Mouse (Mus musculus) CH12.LX (cell line): Measurements from ENCODE around the gene Txnip.

ENCODE experiments used
- CTCF ChIP-seq, 2 experiments: IDR thresholded peaks in 1 of 2; conservative IDR thresholded peaks in 1 of 2; 2 replicates each; pipeline ENCODE4 v1.5.1; 2011 to 2012; ENCODE audit warnings: low read depth in 2 of 2, low read length in 2 of 2, improper control_type of control experiment in 1 of 2, inconsistent platforms in 1 of 2, mild to moderate bottlenecking in 1 of 2, moderate library complexity in 1 of 2
- EP300 ChIP-seq: IDR thresholded peaks from 2 replicates; pipeline ENCODE4 v1.6.1; 2011; ENCODE audit warnings: low read length, improper control_type of control experiment
- HCFC1 ChIP-seq: IDR thresholded peaks from 2 replicates; pipeline ENCODE4 v1.6.1; 2012; ENCODE audit warnings: low read depth, mild to moderate bottlenecking, inconsistent platforms, low read length, improper control_type of control experiment
- KAT2A ChIP-seq: IDR thresholded peaks from 2 replicates; pipeline ENCODE4 v1.6.1; 2012; ENCODE audit warnings: low read length, improper control_type of control experiment, inconsistent platforms; ENCODE audit not compliant: insufficient replicate concordance
- MAX ChIP-seq: IDR thresholded peaks from 2 replicates; pipeline ENCODE4 v1.6.1; 2011; ENCODE audit warnings: low read length, improper control_type of control experiment
- MEF2A ChIP-seq: IDR thresholded peaks from 2 replicates; pipeline ENCODE4 v1.6.1; 2014; ENCODE audit warnings: low read depth, mild to moderate bottlenecking, inconsistent platforms, low read length, improper control_type of control experiment, borderline replicate concordance
- MYC ChIP-seq: IDR thresholded peaks from 2 replicates; pipeline ENCODE4 v1.6.1; 2011; ENCODE audit warnings: low read depth, mild to moderate bottlenecking, improper control_type of control experiment, low read length
- POLR2A ChIP-seq: IDR thresholded peaks from 2 replicates; pipeline ENCODE4 v1.6.1; 2011; ENCODE audit warnings: low read depth, mild to moderate bottlenecking, improper control_type of control experiment, low read length
- ZMIZ1 ChIP-seq: IDR thresholded peaks from 2 replicates; pipeline ENCODE4 v1.6.1; 2012; ENCODE audit warnings: low read depth, mild to moderate bottlenecking, inconsistent platforms, low read length, improper control_type of control experiment

GRCm38 (mm10) chr3:96563911-96564632, 6.3 kb downstream of the Txnip start:
- TF ChIP-seq CTCF (conservative IDR thresholded peaks at IDR 0.05 in 1 of 2, IDR thresholded peaks at IDR 0.05 in 1 of 2; ENCODE audit: low read depth in 2 of 2, low read length in 2 of 2) (no peak), POLR2A (no peak), HCFC1 (no peak), EP300 (no peak), MYC (no peak), MEF2A (no peak), MAX (no peak), KAT2A (no peak), ZMIZ1 (no peak)
